Mouse (Mus musculus): ENCODE data around the gene Lama4.

GRCm38 (mm10) chr10:39000951-39001350, 35.6 kb downstream of the Lama4 start:
- TF ChIP-seq CTCF (IDR thresholded peaks at IDR 0.05; ENCODE audit: low read depth) (no peak), EP300 (IDR thresholded peaks at IDR 0.05; ENCODE audit: low read depth) (no peak)
